In genomic region chr14:34508842-34509439, GRCm38 (mm10) we compare ENCODE assay signal across 14 mouse cellular contexts. TPM values are rescaled to one million over a fixed set of nuclear protein-coding genes. Genes with fewer than 3 reads are reported as not detected.
A peak's percentile ranks its signal among the peaks of the same experiment; 100 is the strongest.
DNase-seq lines count a peak whose midpoint lies in the region; ATAC-seq and TF ChIP-seq lines count a peak whose summit lies in the region.
"Had no signal": no experiment of that assay in that cellular context is flagged by ENCODE, and none has a peak within 500 bp of the region (broad histone marks: within the 10 kb centered on the region; RNA-seq: fewer than 3 reads in every experiment).

No protein-coding gene starts in this region.

- peaks cover 19% of the 10 kb centered on the region for H3K27me3 ChIP-seq in heart, embryonic 13.5 days (replicated peaks)
- no peaks in the 10 kb centered on the region for H3K27me3 ChIP-seq in lung, postnatal 0 days (replicated peaks; ENCODE audit: insufficient read depth, low read length)
- H3K27me3 ChIP-seq in intestine, embryonic 16.5 days (replicated peaks; ENCODE audit: control insufficient read depth, insufficient read depth, low read length): 0 out of 2 replicates have a peak, but pooled peaks cover 5% of the 10 kb centered on the region
- H3K27me3 ChIP-seq in stomach, embryonic 16.5 days (ENCODE audit: control insufficient read depth, insufficient read depth, low read length): no peaks in the 10 kb centered on the region
- H3K27me3 ChIP-seq: neural tube, embryonic 12.5 days had no signal

- no peaks in the 10 kb centered on the region for H3K36me3 ChIP-seq in heart, embryonic 13.5 days
- no peaks in the 10 kb centered on the region for H3K36me3 ChIP-seq in lung, postnatal 0 days (ENCODE audit: insufficient read depth, low read length)
- no peaks in the 10 kb centered on the region for H3K36me3 ChIP-seq in intestine, embryonic 16.5 days (ENCODE audit: control insufficient read depth, insufficient read depth, low read length)
- H3K36me3 ChIP-seq in stomach, embryonic 16.5 days (ENCODE audit: control insufficient read depth, insufficient read depth, low read length): no peaks in the 10 kb centered on the region
- H3K36me3 ChIP-seq: neural tube, embryonic 12.5 days had no signal

- 25% methylated on average over 7 of the region's 7 CpGs for WGBS in heart, embryonic 13.5 days
- WGBS in lung, postnatal 0 days: 15% methylated on average over 7 of the region's 7 CpGs
- 33% methylated on average over 7 of the region's 7 CpGs for WGBS in intestine, embryonic 16.5 days
- WGBS in stomach, embryonic 16.5 days: 19% methylated on average over 7 of the region's 7 CpGs

- peaks cover 54% of the 10 kb centered on the region for H3K4me1 ChIP-seq in heart, embryonic 13.5 days
- H3K4me1 ChIP-seq in lung, postnatal 0 days (ENCODE audit: insufficient read depth, low read depth, low read length): no peaks in the 10 kb centered on the region
- H3K4me1 ChIP-seq in intestine, embryonic 16.5 days (ENCODE audit: control insufficient read depth, insufficient read depth, low read length): peaks cover 10% of the 10 kb centered on the region
- peaks cover 24% of the 10 kb centered on the region for H3K4me1 ChIP-seq in stomach, embryonic 16.5 days (ENCODE audit: control insufficient read depth, insufficient read depth, low read length)

- TF ChIP-seq CTCF in lung, postnatal 0 days (IDR thresholded peaks at IDR 0.05): no peak

- H3K4me3 ChIP-seq in heart, embryonic 13.5 days: no peak overlapping the region
- no peak overlapping the region for H3K4me3 ChIP-seq in lung, postnatal 0 days (ENCODE audit: low read depth, low read length)
- no peak overlapping the region for H3K4me3 ChIP-seq in intestine, embryonic 16.5 days (ENCODE audit: low read length)
- H3K4me3 ChIP-seq in stomach, embryonic 16.5 days (replicated peaks; ENCODE audit: low read length): no peak overlapping the region
- H3K4me3 ChIP-seq: neural tube, embryonic 12.5 days had no signal

- H3K4me2 ChIP-seq in heart, embryonic 13.5 days: peak overlapping the region; percentile 20; the same call in 1 of the 2 replicates
- peak overlapping the region; percentile 22; the same call in 1 of the 2 replicates for H3K4me2 ChIP-seq in lung, postnatal 0 days (replicated peaks; ENCODE audit: low read depth, low read length)
- no peak overlapping the region for H3K4me2 ChIP-seq in intestine, embryonic 16.5 days (ENCODE audit: low read depth, low read length)
- H3K4me2 ChIP-seq in stomach, embryonic 16.5 days (ENCODE audit: low read depth, low read length): no peak overlapping the region
- H3K4me2 ChIP-seq: neural tube, embryonic 12.5 days had no signal

- ATAC-seq in heart, embryonic 13.5 days (ENCODE audit: extremely low read depth, insufficient number of reproducible peaks, low FRiP score, low TSS enrichment): no peak
- ATAC-seq in lung, postnatal 0 days: peak; percentile 65
- ATAC-seq in intestine, embryonic 16.5 days: no peak
- ATAC-seq in stomach, embryonic 16.5 days (ENCODE audit: insufficient read depth, low FRiP score): peak; percentile 56

- peak overlapping the region; percentile 37; the same call in 1 of the 2 replicates for H3K9ac ChIP-seq in heart, embryonic 13.5 days
- H3K9ac ChIP-seq in lung, postnatal 0 days (replicated peaks; ENCODE audit: low read depth): no peak overlapping the region
- no peak overlapping the region for H3K9ac ChIP-seq in intestine, embryonic 16.5 days (ENCODE audit: low read depth, low read length)
- no peak overlapping the region for H3K9ac ChIP-seq in stomach, embryonic 16.5 days (ENCODE audit: low read length)
- H3K9ac ChIP-seq: neural tube, embryonic 12.5 days had no signal

- no peak for TF ChIP-seq EP300 in lung, postnatal 0 days (IDR thresholded peaks at IDR 0.05)

- H3K27ac ChIP-seq in heart, embryonic 13.5 days (replicated peaks): 0 out of 2 replicates have a peak overlapping the region, but pooled peaks have one; percentile 10
- H3K27ac ChIP-seq in lung, postnatal 0 days (ENCODE audit: low read length): peak overlapping the region; percentile 22
- H3K27ac ChIP-seq in intestine, embryonic 16.5 days (ENCODE audit: low read length): peak overlapping the region; percentile 20
- H3K27ac ChIP-seq in stomach, embryonic 16.5 days (ENCODE audit: low read length): no peak overlapping the region; the same call in 1 of the 2 replicates
- H3K27ac ChIP-seq: neural tube, embryonic 12.5 days had no signal

- no peak for DNase-seq in heart, adult 8-10 months (ENCODE audit: low spot score)
- peak; percentile 61 for DNase-seq in lung, postnatal 0 days (ENCODE audit: low spot score)
- no peak for DNase-seq in lung, postnatal 25 days (ENCODE audit: low spot score)
- no peak for DNase-seq in thymus, postnatal 25 days
- DNase-seq in frontal cortex, postnatal 14 days (ENCODE audit: low spot score in 2 of 2): no peak
- DNase-seq: kidney, adult 18-20 months; lung, adult 2 months had no signal

- H3K9me3 ChIP-seq in heart, embryonic 13.5 days: no peaks in the 10 kb centered on the region
- H3K9me3 ChIP-seq in lung, postnatal 0 days (ENCODE audit: low read length): no peaks in the 10 kb centered on the region
- no peaks in the 10 kb centered on the region for H3K9me3 ChIP-seq in intestine, embryonic 16.5 days (ENCODE audit: control insufficient read depth, low read length)
- no peaks in the 10 kb centered on the region for H3K9me3 ChIP-seq in stomach, embryonic 16.5 days (replicated peaks; ENCODE audit: control insufficient read depth, low read length)
- H3K9me3 ChIP-seq: neural tube, embryonic 12.5 days had no signal

RNA-seq across cellular contexts. Expression of gene Bmpr1a, which starts 5.8 kb away (rescaled TPM):
- polyA plus RNA-seq in heart, embryonic 13.5 days (2015; fragmentation: Nextera tagmentation; extraction: Ambion mirVana): 37.1 and 37.4 TPM in 2 replicates
- 10 to 100 TPM; 55.7 to 68.2 (median 59.4) TPM for total RNA-seq in heart, adult 8-10 months (2022)
- 19.6 and 20.8 TPM in 2 replicates for polyA plus RNA-seq in lung, postnatal 0 days (2015; fragmentation: Nextera tagmentation; extraction: Ambion mirVana)
- 11.0 and 15.6 TPM in 2 replicates for polyA plus RNA-seq in intestine, embryonic 16.5 days (2015; fragmentation: Nextera tagmentation; extraction: Ambion mirVana)
- 22.4 and 22.9 TPM in 2 replicates for polyA plus RNA-seq in stomach, embryonic 16.5 days (2015; fragmentation: Nextera tagmentation; extraction: Ambion mirVana)

RNA-seq across cellular contexts. Expression of gene 9230112D13Rik, which starts 13.7 kb away (rescaled TPM):
- not detected in 2 replicates for polyA plus RNA-seq in heart, embryonic 13.5 days (2015; fragmentation: Nextera tagmentation; extraction: Ambion mirVana)
- total RNA-seq in heart, adult 8-10 months (2022): not detected
- polyA plus RNA-seq in lung, postnatal 0 days (2015; fragmentation: Nextera tagmentation; extraction: Ambion mirVana): not detected in 2 replicates
- not detected in 2 replicates for polyA plus RNA-seq in intestine, embryonic 16.5 days (2015; fragmentation: Nextera tagmentation; extraction: Ambion mirVana)
- not detected in 2 replicates for polyA plus RNA-seq in stomach, embryonic 16.5 days (2015; fragmentation: Nextera tagmentation; extraction: Ambion mirVana)
- total RNA-seq: gastrocnemius, adult 8-10 months; layer of hippocampus, postnatal 25 days had no signal
- polyA plus RNA-seq: embryonic facial prominence, embryonic 11.5 days; lung, adult 2 months; neural tube, embryonic 12.5 days had no signal

Comparison
In these comparisons a context has a peak if more than half of its experiments do, and no peak if none do; other contexts are left out.
1. ATAC-seq: peak in lung, postnatal 0 days (single experiment) and stomach, embryonic 16.5 days (single experiment); none in heart, embryonic 13.5 days (single experiment) and intestine, embryonic 16.5 days (single experiment).
2. H3K4me2 ChIP-seq: peak in heart, embryonic 13.5 days (single experiment) and lung, postnatal 0 days (single experiment); none in intestine, embryonic 16.5 days (single experiment) and stomach, embryonic 16.5 days (single experiment).